In genomic region chr2:155663097-155663496, GRCm38 (mm10) we compare ENCODE assay signal across 9 mouse cellular contexts. TPM values are rescaled to one million over a fixed set of nuclear protein-coding genes. Genes with fewer than 3 reads are reported as not detected.
DNase-seq lines count a peak whose midpoint lies in the region; ATAC-seq lines count a peak whose summit lies in the region.
"Had no signal": no experiment of that assay in that cellular context is flagged by ENCODE, and none has a peak within 500 bp of the region (broad histone marks: within the 10 kb centered on the region; RNA-seq: fewer than 3 reads in every experiment).

No protein-coding gene starts in this region.

- no peaks in the 10 kb centered on the region for H3K9me3 ChIP-seq in forebrain, embryonic 16.5 days (ENCODE audit: control insufficient read depth, low read length)
- no peaks in the 10 kb centered on the region for H3K9me3 ChIP-seq in forebrain, embryonic 12.5 days
- H3K9me3 ChIP-seq: G1E had no signal

- no peak overlapping the region for H3K4me2 ChIP-seq in forebrain, embryonic 16.5 days (ENCODE audit: low read length)
- no peak overlapping the region for H3K4me2 ChIP-seq in forebrain, embryonic 12.5 days

- peak; percentile 65 for DNase-seq in right cerebral cortex, adult 18-20 months
- DNase-seq in right cerebral cortex, postnatal 25 days: no peak
- peak; percentile 82 for DNase-seq in embryo, embryonic 11 days
- DNase-seq in kidney, postnatal 25 days: peak; percentile 56 to 74
- peak; percentile 54 for DNase-seq in lung, postnatal 25 days (ENCODE audit: low spot score)
- DNase-seq in thymus, postnatal 25 days: peak; percentile 56

- no peak overlapping the region for H3K4me3 ChIP-seq in forebrain, embryonic 16.5 days (replicated peaks; ENCODE audit: low read length)
- no peak overlapping the region for H3K4me3 ChIP-seq in forebrain, embryonic 12.5 days (replicated peaks)

- H3K36me3 ChIP-seq in forebrain, embryonic 16.5 days (ENCODE audit: control insufficient read depth, insufficient read depth): peaks cover 28% of the 10 kb centered on the region
- H3K36me3 ChIP-seq in forebrain, embryonic 12.5 days (replicated peaks): peaks cover 79% of the 10 kb centered on the region

- H3K9ac ChIP-seq in forebrain, embryonic 16.5 days (replicated peaks; ENCODE audit: low read depth, low read length): no peak overlapping the region
- H3K9ac ChIP-seq in forebrain, embryonic 12.5 days: no peak overlapping the region

- no peak overlapping the region for H3K27ac ChIP-seq in forebrain, embryonic 16.5 days (ENCODE audit: low read length)
- no peak overlapping the region for H3K27ac ChIP-seq in forebrain, embryonic 12.5 days

- H3K4me1 ChIP-seq in forebrain, embryonic 16.5 days (replicated peaks; ENCODE audit: control insufficient read depth, insufficient read depth, low read length): no peaks in the 10 kb centered on the region
- H3K4me1 ChIP-seq in forebrain, embryonic 12.5 days: no peaks in the 10 kb centered on the region

- WGBS in forebrain, embryonic 16.5 days: 21% methylated on average over 5 of the region's 5 CpGs
- WGBS in forebrain, embryonic 12.5 days: 31% methylated on average over 5 of the region's 5 CpGs

- ATAC-seq in forebrain, embryonic 16.5 days: peak; percentile 59; the same call in 1 of the 2 replicates
- no peak for ATAC-seq in forebrain, embryonic 12.5 days (ENCODE audit: low FRiP score)

- no peaks in the 10 kb centered on the region for H3K27me3 ChIP-seq in forebrain, embryonic 16.5 days (replicated peaks; ENCODE audit: control insufficient read depth, insufficient read depth, low read length)
- no peaks in the 10 kb centered on the region for H3K27me3 ChIP-seq in forebrain, embryonic 12.5 days

RNA-seq across cellular contexts. Expression of gene Trpc4ap, which starts 29.1 kb away (rescaled TPM):
- 179 and 180 TPM in 2 replicates for polyA plus RNA-seq in forebrain, embryonic 16.5 days (2015; fragmentation: Nextera tagmentation; extraction: Ambion mirVana)
- 159 and 167 TPM in 2 replicates for polyA plus RNA-seq in forebrain, embryonic 12.5 days (2016; fragmentation: Nextera tagmentation; extraction: Ambion mirVana)

RNA-seq across cellular contexts. Expression of gene Myh7b, which starts 52.1 kb away (rescaled TPM):
- 0.62 and 0.63 TPM in 2 replicates for polyA plus RNA-seq in forebrain, embryonic 16.5 days (2015; fragmentation: Nextera tagmentation; extraction: Ambion mirVana)
- polyA plus RNA-seq in forebrain, embryonic 12.5 days (2016; fragmentation: Nextera tagmentation; extraction: Ambion mirVana): 0.66 and 1.0 TPM in 2 replicates
